Mouse (Mus musculus): Measurements from ENCODE around the gene Stk10.
A peak's percentile ranks its signal among the peaks of the same experiment; 100 is the strongest.
"Not testable (repeated sequence)": the region's sequence is repeated elsewhere in the genome, so short reads cannot be mapped to it uniquely, and the experiment has no call there.

The Stk10 gene

DNA sequence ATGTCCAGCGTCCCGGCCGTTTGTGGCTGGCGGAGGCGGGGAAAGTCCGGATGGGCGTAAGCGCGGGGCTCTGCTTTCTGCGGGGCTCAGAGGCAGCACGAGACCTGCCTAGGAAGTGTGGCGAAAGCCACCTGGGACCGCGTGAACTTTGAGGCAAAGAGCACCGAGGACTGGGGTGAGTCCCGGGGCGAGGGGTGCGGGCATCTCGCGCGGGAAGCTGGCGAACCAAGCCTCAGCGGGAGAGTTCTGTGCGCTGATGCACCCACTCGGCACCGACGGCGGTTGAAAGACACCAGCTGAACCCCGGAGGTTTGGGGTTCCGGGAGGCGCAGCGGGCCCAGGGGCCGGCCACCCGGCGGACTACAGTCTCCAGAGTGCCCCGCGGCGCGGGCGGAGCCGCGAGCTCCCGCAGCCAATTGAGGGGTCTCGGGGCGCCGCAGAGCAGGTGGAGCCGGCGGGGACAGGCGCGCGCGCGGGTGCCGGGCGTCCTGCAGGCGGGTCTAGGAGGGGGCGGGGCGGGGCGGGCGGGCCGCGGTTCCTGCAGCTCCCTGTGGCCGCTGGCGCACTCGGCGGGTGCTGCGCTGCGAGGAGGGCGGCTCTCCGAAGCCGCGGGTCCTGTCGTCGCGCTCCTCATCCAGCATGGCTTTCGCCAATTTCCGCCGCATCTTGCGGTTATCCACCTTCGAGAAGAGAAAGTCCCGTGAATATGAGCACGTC lies at the start of gene Stk10:
Stk10 (plus strand) TSS at position 541 of the 717 bp plus-strand sequence.
- peak; percentile 92 for DNase-seq (ENCODE audit: low spot score)

- DNase-seq (ENCODE audit: low spot score): no peak
Observed at GRCm38 (mm10) chr11:32485290-32485689, 47.8 kb upstream of the Stk10 start.

DNA sequence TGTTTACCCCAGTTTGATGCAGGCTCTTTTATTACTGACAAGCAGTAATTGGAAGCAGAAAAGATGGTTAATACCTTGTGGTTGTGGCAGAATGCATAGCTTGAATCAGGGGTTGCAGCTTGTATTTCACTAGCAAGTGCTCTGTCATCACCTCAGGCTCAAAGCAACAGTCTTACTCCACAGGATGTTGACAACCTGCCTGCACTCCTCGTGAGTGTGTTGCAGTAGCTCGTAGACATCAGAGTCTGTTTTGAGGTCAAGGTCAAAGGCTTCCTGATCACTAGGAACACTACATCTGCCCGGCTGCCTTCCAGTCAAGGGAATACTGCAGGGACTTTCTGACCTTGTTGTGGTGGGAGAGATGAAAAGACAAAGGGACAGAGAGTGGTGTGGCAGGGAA lies 46.5 kb upstream of the Stk10 start:
- no peak for DNase-seq (ENCODE audit: low spot score)

DNA sequence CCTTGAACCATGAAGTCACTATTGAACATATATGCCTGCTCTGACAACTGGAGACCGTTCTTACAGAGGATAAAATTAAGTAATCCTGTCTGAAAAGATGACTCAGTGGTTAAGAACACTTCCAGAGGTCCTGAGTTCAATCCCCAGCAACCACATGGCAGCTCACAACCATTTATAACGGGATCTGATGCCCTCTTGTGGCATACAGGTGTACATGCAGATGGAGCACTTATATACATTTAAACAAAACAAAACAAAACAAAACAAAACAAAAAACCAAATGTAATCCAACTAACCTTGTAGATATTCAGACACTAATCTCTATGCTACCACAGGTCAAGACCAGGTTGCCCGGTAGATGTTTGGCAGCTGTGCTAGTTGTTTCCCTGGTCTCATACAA lies 45.6 kb upstream of the Stk10 start:
- DNase-seq (ENCODE audit: low spot score): no peak

GRCm38 (mm10) chr11:32488344-32488743 lies 44.8 kb upstream of the Stk10 start:
- no peak for DNase-seq (ENCODE audit: low spot score)

DNA sequence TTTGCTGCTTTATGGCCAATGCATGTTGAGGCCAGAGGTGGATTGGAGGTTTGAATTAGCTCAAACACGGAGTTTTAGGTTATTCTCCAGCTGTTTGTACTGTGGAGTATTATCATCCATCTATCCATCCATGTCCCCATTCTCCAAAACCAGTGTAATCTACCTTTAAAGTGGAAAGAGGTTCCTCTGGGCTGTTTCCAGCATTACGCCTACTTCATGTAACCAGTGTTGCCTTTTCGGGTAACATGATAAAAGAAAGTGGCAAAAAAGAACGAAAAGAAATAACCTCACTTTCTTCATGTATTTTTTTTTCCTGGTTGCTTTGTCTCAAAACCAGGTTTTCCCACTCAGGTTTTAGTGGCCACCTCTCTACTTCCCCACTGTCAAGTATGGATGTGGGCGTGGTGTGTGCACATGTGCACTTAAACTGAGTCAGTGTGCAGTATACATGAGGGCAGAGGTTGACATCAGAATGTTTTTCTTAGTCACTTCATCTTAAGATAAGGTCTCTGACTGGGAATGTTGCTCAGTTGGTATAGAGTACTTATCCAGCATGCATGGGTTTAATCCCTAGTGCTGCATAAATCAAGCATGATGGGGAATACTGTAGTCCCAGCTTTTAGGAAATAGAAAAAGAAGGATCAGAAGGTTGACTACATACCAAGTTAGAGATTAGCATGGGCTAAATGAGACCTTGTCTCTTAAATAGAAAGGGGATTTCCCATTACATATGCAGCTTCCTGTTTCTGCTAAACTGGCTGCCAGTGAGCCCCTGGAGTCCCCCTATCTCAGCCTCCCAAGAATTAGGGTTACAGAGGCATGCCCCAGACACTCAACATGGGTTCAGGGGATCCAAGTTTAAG lies 44.1 kb upstream of the Stk10 start:
- no peak for DNase-seq (ENCODE audit: low spot score)

DNA sequence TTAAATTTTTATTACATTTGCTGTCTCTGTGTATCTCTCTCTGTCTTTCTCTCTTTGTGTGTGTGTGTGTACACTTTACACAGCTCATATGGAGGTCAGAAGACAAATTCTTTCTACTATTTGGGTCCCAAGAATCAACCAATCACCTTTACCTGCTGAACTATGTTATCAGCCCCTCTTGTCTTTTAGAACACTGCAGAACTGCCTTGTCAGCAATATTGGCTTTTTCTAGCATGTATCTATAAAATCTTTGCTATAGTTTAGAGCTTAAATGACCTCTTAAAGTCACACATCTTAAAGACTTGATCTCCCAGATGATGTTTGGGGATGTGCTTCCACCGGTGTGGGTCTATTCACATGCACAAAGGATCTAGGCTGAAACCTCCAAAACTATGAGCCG lies 42.0 kb upstream of the Stk10 start:
- no peak for DNase-seq (ENCODE audit: low spot score)

- no peak for DNase-seq (ENCODE audit: low spot score)
Observed at GRCm38 (mm10) chr11:32493312-32493711, 39.8 kb upstream of the Stk10 start.

- DNase-seq (ENCODE audit: low spot score): no peak
Observed at GRCm38 (mm10) chr11:32495283-32495682, 37.8 kb upstream of the Stk10 start.

- DNase-seq (ENCODE audit: low spot score): peak; percentile 52
Observed at GRCm38 (mm10) chr11:32498757-32499535, 34.2 kb upstream of the Stk10 start.

DNA sequence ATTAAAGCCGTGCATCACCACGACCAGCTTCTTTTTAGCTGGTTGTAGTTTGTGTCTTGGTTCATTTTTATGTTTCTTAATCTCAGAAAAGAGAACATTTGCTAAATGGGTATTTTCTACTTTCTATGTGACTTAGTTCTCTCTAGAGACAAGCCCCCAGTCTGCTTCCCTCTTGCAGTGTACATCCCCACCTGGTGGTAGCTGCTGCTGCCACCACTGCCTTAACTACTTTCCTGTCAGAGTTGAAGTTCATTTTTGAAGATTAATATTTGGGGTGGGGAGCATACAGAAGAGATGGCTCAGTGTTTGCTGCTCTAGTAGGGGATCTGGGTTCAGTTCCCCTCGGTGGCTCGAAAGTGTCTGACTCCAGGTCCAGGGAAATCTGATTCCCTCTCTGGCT lies 33.2 kb upstream of the Stk10 start:
- DNase-seq (ENCODE audit: low spot score): no peak

- no peak for DNase-seq (ENCODE audit: low spot score)
Observed at GRCm38 (mm10) chr11:32503711-32504110, 29.4 kb upstream of the Stk10 start.

DNA sequence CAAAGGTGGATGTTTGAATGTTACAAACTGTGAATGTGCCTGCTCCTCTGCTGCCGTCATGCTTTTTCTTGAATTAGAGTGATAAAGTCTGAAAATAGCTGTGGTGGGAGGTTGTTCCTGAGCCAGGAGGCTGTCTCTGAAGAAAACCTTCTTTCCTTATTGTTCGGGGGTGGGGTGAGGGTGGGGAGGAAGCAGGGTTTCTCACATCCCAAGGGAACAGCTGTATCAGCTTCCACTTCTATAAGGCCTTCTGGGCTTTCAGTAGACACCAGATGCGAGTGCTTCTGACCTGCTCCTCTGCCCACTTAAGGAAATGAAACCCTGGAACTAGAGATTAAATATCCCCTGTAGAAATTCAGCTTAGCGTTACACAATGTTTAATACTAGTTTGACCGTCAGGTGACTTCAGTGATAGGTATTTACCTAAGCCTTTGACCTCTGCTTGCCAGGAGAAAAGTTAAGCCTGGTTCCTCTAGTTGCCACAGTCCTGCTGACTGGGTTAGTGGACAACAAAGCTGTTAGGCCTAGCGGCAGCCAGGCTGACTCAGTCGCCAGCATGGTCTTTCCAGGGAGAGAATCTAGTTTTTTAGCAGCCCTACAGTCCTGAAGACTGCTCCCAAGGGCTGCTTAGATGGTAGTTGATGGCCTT lies 27.9 kb upstream of the Stk10 start:
- no peak for DNase-seq (ENCODE audit: low spot score)

- no peak for DNase-seq (ENCODE audit: low spot score)
Observed at GRCm38 (mm10) chr11:32510930-32511329, 22.2 kb upstream of the Stk10 start.

GRCm38 (mm10) chr11:32514853-32515252 lies 18.3 kb upstream of the Stk10 start:
- DNase-seq (ENCODE audit: low spot score): not testable (repeated sequence)

DNA sequence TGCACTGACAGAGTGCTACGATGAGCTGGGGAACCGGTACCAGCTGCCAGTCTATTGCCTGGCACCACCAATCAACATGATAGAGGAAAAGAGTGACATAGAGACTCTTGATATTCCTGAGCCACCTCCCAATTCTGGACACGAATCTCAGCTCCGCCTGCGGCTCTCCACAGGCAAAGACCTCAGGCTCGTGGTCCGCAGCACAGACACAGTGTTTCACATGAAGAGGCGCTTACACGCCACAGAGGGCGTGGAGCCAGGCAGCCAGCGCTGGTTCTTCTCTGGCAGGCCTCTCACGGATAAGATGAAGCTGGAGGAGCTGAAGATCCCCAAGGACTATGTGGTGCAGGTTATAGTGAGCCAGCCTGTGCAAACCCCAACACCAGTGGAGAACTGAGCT lies 17.0 kb upstream of the Stk10 start:
- no peak for DNase-seq (ENCODE audit: low spot score)

DNA sequence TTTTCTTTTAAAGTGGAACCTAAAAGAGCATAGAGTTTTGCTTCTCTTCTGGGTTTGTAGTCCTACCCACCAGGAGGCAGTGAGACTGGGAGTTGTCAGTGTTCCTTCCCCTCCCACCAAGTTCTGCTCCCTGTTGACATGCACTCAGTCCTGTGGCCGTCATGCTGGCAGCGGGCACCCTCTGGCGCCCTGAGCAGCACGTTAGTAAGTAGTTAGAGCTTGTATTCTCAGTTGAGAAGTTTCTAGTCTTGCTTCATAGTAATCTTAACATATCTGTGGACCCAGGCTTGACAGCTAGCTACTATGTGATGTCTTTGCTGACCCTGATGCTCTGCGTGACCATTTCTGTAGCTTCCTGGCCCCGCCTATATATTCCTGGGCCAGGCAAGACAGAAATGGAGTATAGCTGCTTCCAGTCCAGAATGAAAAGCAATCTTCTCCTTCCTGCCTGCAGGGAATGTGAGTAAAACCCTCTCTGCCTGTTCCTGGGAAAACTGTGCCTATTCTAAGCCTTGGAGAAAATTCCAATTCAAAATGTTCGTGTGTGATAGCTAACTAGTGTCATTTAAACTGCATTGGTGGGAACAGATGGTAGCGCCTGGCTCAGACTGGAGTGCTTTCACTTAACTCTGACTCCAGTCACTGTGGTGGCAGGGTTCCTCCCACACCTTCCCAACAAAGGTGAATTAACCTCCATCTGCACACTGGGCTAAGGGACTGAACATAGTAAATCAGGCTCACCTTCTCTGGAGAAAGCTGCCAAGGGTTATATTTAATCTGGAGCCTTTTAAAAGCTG lies 16.0 kb upstream of the Stk10 start:
- no peak for DNase-seq (ENCODE audit: low spot score)

DNA sequence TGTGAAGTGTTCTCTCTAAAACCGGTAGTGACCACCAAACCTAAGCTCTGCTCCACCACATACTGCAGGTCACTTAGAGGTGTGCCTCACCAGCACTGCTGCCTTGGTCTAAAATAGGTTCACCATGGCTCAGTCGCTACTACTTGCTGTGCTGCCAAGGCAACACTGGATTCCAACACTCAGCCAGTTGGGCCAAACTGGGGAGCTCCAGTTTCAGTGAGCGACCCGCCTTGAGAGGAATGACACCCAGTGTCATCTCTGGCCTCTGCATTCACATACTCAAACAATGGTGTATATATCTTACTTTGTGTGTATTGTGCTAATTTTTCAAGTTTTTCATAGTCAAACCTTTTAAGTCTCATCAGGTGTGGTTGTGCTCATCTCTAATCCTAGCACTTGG lies 14.3 kb upstream of the Stk10 start:
- DNase-seq (ENCODE audit: low spot score): no peak

DNA sequence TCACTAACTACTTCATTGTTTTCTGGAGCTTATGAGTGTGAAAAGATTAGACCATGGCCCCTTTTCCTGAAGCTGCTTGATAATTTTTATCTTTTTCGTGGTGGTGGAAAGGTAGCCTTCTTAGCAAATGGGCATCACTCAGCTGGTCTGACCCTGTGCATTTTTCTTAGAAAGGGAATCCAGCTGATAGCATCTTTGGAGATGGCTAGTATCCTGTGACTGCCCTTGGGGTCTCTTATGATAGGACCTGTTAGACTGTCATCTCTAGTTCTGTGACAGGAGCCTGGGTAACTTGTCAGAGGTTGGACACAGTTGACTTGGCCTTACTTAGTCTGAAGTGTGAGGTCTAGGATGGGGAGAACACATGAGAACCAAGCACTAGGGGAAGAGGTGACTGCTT lies 13.8 kb upstream of the Stk10 start:
- DNase-seq (ENCODE audit: low spot score): no peak

GRCm38 (mm10) chr11:32521246-32521645 lies 11.9 kb upstream of the Stk10 start:
- DNase-seq (ENCODE audit: low spot score): no peak

All from urinary bladder, postnatal 14 days (tissue).